Mouse (Mus musculus): ENCODE results near the gene Lsp1. TPM values are rescaled to one million over a fixed set of nuclear protein-coding genes. Genes with fewer than 3 reads are reported as not detected.
A peak's percentile ranks its signal among the peaks of the same experiment; 100 is the strongest.

Gene Lsp1
- total RNA-seq, 2 experiments from 2014 or later, result 26.7 to 39.3 TPM

- DNase-seq, result no peak
Observed at GRCm38 (mm10) chr7:142444171-142444570, 16.4 kb upstream of the Lsp1 start.

DNA sequence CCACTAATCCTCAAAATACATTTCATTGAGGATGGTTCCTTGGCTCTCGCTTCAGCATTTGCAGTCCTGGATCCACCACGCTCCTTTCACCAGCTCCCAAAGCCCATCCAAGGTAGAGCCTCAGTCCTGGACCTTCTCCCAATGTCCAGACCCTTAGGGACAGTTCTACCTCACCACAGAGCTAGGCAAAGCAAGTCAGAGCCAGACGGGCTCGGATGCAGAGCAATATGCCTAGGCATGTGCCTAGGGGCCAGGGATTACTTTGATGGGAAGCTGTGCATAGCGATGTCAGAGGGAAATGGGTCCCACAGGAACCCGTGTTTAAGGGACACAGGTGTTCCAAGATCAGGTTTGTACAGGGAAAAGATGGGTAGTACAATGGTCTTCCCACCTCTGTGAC is 15.3 kb upstream of the Lsp1 start:
- DNase-seq, result no peak

GRCm38 (mm10) chr7:142446264-142446663 is 14.3 kb upstream of the Lsp1 start:
- no peak for DNase-seq

GRCm38 (mm10) chr7:142449038-142449617 is 11.5 kb upstream of the Lsp1 start:
- no peak for DNase-seq

- DNase-seq, result no peak
Observed at GRCm38 (mm10) chr7:142454706-142455105, 5.9 kb upstream of the Lsp1 start.

GRCm38 (mm10) chr7:142455251-142455650 is 5.4 kb upstream of the Lsp1 start:
- no peak for DNase-seq

DNA sequence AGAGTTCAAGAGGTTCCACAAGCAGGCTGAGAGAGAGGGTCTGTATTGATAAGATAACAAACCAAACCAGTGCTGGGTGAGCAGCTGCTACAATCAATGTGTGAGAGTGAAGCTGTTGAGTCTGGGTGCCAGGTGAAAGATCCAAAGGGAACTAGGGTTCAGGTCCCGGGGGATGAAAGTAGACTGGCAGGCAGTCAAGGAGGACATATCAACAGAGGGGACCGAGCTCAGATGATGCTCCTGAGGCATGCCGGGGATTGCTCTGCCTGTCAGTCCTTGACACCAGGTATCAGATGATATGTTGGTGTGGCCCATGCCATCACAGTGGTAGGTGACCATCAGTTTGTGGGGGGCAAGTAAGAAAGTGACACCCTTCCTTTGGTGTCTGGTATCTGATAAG is 3.8 kb upstream of the Lsp1 start:
- no peak for DNase-seq

GRCm38 (mm10) chr7:142457227-142457811 is 3.3 kb upstream of the Lsp1 start:
- DNase-seq, result no peak

GRCm38 (mm10) chr7:142458026-142458425 is 2.6 kb upstream of the Lsp1 start:
- DNase-seq, result no peak

DNA sequence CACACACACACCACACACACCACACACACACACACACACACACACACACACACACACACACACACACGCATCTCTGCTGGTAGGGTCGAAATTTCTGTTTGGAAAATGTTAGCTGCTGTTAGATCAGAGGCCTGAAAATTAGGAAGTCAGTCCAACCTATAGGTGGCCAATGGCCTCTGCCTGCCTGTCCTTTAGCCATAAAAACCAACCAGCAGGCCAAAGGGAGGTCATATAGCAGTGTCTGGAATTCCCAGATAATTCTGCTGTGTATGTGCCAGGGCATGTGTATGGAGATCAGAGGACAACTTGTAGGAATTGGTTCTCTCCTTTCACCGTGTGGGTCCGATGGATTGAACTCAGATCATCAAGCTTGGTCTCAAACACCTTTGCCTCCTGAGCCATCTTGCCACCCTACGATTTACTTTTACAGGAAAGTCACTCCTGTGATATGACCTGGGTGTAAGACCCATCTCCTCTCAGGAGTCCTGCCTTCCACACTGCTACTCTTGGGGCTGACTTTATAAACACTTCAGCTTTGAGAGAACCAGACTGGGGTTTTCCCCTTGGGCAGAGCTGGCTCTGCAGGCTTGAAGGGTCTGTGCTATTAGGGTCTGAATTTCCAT is 1.8 kb upstream of the Lsp1 start:
- no peak for DNase-seq

DNA sequence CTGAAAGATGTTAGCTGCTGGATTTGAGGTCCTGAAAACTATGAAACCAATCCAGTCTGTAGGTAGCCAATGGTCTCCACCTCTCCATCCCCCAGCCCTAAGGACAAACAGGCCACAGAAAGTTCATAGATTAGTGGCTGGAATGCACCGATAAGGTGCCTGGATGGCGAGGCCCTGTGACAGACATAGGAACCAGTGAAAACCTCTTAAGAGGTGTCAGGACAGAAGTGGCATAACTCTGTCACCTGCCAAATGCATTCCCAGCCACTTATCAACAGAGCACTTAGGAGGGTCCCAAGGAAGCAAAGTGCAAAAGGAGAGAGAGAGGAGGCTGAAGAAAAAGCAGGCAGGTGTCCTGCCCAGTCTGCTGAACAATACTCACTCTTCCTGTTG is 1.3 kb upstream of the Lsp1 start:
- no peak for DNase-seq

DNA sequence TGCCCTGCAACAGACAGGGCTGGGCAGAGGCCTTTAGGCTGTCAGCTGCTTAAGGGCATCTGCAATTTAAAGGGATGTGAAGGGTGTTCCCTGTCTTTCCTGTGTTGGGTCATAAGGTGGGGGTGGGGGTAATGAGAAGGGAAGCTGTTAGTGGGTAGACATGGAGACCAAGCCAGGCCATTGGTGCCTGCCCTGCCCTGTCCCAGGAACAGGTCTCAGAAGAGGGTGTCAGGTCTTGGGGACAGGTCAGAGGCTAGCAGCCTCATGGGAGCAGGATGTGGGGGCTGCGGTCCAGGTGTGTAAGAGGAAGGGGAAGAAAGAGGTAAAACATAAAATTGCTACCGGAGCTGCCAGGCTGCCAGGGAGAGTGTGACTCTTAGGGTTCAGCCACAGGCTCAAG is 837 bp downstream of the Lsp1 start:
- DNase-seq, result no peak

DNA sequence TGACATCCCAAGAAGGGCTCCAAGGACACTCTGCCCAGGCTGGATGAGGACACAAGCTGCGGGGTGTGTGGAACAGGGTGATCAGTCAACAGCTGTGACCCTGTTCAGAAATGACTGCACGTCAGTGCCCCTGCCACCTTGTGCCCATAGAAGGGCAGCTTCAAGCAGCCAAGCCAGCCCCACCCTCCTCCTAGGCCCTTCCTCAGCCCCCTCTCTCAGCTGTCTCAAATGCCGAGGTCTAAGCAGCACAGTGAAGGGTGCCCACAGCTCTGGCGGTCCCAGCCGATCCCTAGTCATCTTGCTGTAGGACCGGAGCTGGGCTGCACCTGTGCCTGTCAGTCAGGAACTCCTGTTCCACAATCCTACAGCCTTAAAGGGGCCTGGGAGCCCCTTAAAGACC is 1.6 kb downstream of the Lsp1 start:
- DNase-seq, result no peak

GRCm38 (mm10) chr7:142462594-142463078 is 2.0 kb downstream of the Lsp1 start:
- DNase-seq, result no peak

DNA sequence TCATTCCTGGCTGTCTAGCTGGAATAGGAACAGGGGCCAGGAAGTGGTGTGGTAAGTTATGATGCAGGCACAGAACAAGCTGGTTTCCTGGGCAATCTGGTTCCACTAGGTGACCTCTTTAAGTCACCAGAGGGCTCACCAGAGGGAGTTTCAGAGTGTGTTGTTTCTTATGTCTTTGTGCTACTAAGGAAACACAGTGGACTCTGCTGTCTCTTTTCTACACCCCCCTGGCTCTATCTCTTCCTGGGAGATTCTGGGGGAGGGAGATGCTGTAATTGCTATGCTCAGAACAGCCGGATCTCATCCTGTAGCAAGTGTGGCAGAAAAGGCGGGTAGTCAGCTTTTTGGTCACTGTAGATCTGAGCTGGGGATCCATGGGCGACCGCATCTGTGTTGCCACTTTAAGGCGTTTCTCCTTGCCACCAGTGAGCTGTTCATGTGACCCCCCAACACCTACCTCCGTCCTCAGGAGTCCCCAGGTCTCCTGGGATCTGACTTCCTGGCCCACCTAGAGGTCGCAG is 9.6 kb downstream of the Lsp1 start:
- no peak for DNase-seq

- DNase-seq, result peak; percentile 60
Observed at GRCm38 (mm10) chr7:142470808-142471413, 10.3 kb downstream of the Lsp1 start.

DNA sequence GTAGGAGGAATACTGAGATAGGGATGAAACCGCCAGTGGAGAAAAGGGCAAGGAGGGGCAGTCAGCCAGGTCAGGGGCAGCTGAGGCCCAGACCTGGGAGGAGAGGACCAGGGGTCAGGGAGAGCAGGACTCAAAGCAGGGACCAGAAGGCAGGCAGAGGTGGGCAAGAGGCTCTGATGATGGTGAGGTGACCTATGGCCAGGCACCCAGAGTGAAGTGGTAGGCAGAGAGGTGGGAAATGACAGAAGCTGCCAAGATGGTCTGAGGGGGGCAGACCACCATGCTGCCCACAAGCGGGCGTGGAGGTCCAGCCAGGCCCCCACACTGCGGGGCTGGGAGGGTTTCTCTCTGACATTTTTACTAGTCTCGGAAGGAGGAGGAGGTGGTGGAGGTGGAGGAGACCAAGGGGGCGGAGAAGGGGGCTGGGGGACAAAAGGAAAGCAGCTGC is 10.8 kb downstream of the Lsp1 start:
- no peak for DNase-seq

GRCm38 (mm10) chr7:142471884-142472570 is 11.4 kb downstream of the Lsp1 start:
- DNase-seq, result peak; percentile 60

DNA sequence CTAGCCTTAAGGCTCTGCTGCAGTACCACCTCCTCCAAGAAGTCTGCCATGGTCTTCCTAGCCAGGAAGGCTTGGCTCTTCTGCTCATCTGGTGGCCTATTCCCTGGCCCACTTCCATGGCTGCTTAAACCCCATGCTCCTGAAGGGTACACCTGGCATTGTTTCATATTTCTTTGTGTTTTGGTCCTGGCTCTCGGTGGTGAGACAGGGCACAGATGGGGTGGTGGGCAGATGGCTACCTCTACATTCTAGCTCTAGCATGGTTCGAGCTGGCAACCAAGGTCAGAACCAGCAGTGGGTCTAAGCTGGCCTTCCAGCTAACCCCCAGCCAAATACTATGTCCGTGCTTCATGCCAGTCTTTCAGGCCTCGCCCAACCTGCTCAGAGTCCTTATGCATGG is 12.3 kb downstream of the Lsp1 start:
- DNase-seq, result no peak

DNA sequence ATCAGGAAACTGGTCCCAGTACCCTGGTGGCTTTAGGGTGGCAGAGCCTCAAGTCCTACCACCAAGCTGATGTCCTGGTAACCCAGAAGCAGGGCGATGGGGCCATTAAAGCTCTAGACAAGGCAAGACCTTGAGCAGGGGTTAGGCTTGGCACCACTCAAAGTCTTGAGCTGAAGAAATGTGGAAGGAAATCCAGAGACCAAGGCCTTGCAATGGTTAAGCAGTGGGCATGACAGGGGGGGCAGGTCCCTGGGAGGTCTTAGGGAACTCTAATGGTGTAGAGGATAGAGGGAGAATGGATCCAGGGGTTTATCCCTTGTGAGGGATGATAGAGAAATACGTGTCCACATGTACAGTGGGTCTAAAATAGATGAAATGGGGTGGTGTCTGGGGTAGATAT is 12.9 kb downstream of the Lsp1 start:
- DNase-seq, result no peak

- no peak for DNase-seq
Observed at GRCm38 (mm10) chr7:142474799-142475198, 14.2 kb downstream of the Lsp1 start.

DNA sequence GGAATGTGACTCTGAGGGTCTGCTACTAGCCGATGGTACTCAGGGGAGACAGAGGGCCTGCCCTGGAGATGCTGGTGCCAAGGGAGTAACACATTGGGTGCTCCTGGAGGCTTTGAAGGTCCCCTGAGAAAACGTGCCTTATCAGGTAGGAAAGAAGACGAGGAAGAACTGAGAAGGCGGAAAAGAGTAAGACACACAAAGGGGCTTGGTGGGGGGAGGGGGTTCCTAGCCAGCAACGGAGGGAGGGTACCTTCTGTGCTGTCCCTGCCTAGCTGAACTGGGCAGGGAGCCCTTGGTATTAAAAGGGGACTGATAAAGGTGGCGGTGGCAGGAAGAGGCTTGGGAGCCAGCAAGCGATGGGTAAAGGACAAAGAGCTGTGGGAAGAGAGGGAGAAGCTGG is 15.0 kb downstream of the Lsp1 start:
- no peak for DNase-seq

DNA sequence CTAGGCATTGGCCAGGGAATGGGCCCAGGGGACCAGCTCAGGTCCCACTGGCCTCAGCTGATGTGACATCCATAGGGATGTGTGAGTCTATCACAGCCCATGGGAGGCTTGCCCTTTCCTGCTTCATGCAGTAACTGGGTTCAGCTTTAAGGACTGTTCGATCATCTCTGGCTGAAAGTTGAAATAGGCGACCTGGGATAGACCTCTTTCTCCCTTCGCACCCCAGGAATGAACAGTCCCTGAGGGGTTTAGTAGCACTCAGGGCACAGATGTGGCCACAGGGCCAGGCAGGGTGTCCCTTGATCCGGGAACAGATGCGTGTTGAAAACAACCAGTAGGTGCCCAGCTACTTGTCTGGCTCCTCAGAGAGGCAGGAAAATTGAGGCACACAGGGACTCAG is 15.7 kb downstream of the Lsp1 start:
- DNase-seq, result no peak
